Mouse (Mus musculus): ENCODE measurements around the gene Hypm.

DNA sequence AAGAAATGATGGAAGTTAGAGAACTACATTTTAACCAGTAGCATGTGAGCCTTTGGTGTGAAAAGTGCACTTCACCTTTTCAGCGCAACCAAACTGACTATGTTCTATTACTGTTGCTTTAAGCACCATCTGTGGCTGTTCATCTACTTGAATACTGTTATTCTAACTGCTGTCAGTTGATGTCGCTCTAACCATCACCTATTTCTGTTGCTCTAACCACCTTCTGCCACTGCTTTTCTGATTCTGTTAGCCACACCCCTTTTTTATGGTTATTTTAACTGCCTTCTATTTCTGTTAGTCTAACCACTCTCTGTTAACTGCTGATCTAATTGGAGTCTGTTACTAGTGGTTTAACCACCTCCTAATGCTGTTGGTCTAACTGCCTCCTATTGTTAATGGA lies 11.9 kb upstream of the Hypm start:
- TF ChIP-seq CTCF (IDR thresholded peaks at IDR 0.05; ENCODE audit: low read depth, low read length) (no peak), POLR2A (IDR thresholded peaks at IDR 0.05; ENCODE audit: insufficient read depth, low read length) (no peak)

Measured in ES-Bruce4 (cell line).